Mouse (Mus musculus) stomach, postnatal 0 days (tissue): Measurements from ENCODE around the gene Slc10a6. TPM values are rescaled to one million over a fixed set of nuclear protein-coding genes. Genes with fewer than 3 reads are reported as not detected.
A peak's percentile ranks its signal among the peaks of the same experiment; 100 is the strongest.

ENCODE experiments used
- ATAC-seq: fragments of 200-750 bp; cut with Nextera tagmentation; 2 replicates; pipeline ENCODE4 v1.8.0; 2017; ENCODE audit not compliant: low FRiP score, low TSS enrichment
- DNase-seq: peaks from one replicate; pipeline ENCODE4 v3.0.0-alpha.2; 2016; ENCODE audit warnings: low spot score
- H3K27ac ChIP-seq: fragments of 300-500 bp; sonication (generic); replicated peaks from 2 replicates; pipeline ENCODE4 v1.5.1; 2014; ENCODE audit warnings: mild to moderate bottlenecking, control low read depth
- H3K27me3 ChIP-seq: fragments of 300-500 bp; sonication (generic); 2 replicates; pipeline ENCODE4 v1.6.1; 2014; ENCODE audit warnings: low read length; ENCODE audit not compliant: control insufficient read depth, insufficient read depth
- H3K36me3 ChIP-seq: fragments of 300-500 bp; sonication (generic); 2 replicates; pipeline ENCODE4 v1.6.1; 2014; ENCODE audit warnings: low read length, mixed read lengths; ENCODE audit not compliant: control insufficient read depth, insufficient read depth
- H3K4me1 ChIP-seq: fragments of 300-500 bp; sonication (generic); replicated peaks from 2 replicates; pipeline ENCODE4 v1.6.1; 2014; ENCODE audit warnings: antibody characterized with exemption; ENCODE audit not compliant: control insufficient read depth, insufficient read depth
- H3K4me2 ChIP-seq: fragments of 300-500 bp; sonication (generic); replicated peaks from 2 replicates; pipeline ENCODE4 v1.6.1; 2014; ENCODE audit warnings: low read depth, mild to moderate bottlenecking, control low read depth, moderate library complexity
- H3K4me3 ChIP-seq: fragments of 300-500 bp; sonication (generic); 2 replicates; pipeline ENCODE4 v1.5.1; 2014; ENCODE audit warnings: low read depth, low read length, control low read depth
- H3K9ac ChIP-seq: fragments of 300-500 bp; sonication (generic); 2 replicates; pipeline ENCODE4 v1.6.1; 2014; ENCODE audit warnings: mild to moderate bottlenecking, low read length, control low read depth, mixed read lengths
- H3K9me3 ChIP-seq: fragments of 300-500 bp; sonication (generic); 2 replicates; pipeline ENCODE4 v1.6.1; 2016; ENCODE audit warnings: low read length; ENCODE audit not compliant: control insufficient read depth
- CTCF ChIP-seq: IDR thresholded peaks from 2 replicates; pipeline ENCODE4 v1.5.1; 2016; ENCODE audit warnings: antibody characterized with exemption, low read depth, mild to moderate bottlenecking, moderate library complexity
- EP300 ChIP-seq: optimal IDR thresholded peaks from 2 replicates; pipeline ENCODE3; 2016; ENCODE audit warnings: antibody characterized with exemption
- WGBS: fragments of 180-500 bp; shearing (Covaris S2); extraction: QIAGEN DNeasy Blood & Tissue Kit; methylation state at CpG from one replicate; pipeline ENCODE4 v1.1.7; 2014; 5-methylcytosine and 5-hydroxymethylcytosine counted together
- polyA plus RNA-seq: library from polyadenylated mRNA; unstranded; fragments of >200 nt; fragmentation: Nextera tagmentation; extraction: Ambion mirVana; gene quantifications from 2 replicates; pipeline ENCODE4 v1.2.1, GENCODE M21; 2015

The Slc10a6 gene
- polyA plus RNA-seq, 1 experiment from 2014 or later = 31.8 TPM

GRCm38 (mm10) chr5:103654780-103655179 lies 25.6 kb upstream of the Slc10a6 start:
- no peak overlapping the region for H3K9ac ChIP-seq
- peak overlapping the region; percentile 92 for H3K4me2 ChIP-seq
- peak overlapping the region; percentile 41 for H3K27ac ChIP-seq
- no peak for DNase-seq
- peak overlapping the region; percentile 45; the same call in 1 of the 2 replicates for H3K4me3 ChIP-seq
- TF ChIP-seq CTCF = no peak
- TF ChIP-seq EP300 = no peak
- no peaks in the 10 kb centered on the region for H3K27me3 ChIP-seq
- H3K9me3 ChIP-seq = no peaks in the 10 kb centered on the region
- H3K4me1 ChIP-seq = no peaks in the 10 kb centered on the region
- ATAC-seq = no peak
- H3K36me3 ChIP-seq = no peaks in the 10 kb centered on the region
- 58% methylated on average over 4 of the region's 4 CpGs for WGBS

- Histone ChIP-seq H3K27me3 (no peaks in the 10 kb centered on the region), H3K9ac (no peak overlapping the region), H3K9me3 (no peaks in the 10 kb centered on the region), H3K4me1 (no peaks in the 10 kb centered on the region), H3K36me3 (no peaks in the 10 kb centered on the region), H3K4me3 (no peak overlapping the region), H3K27ac (no peak overlapping the region; the same call in 1 of the 2 replicates), H3K4me2 (no peak overlapping the region)
- ATAC-seq (no peak), DNase-seq (peak; percentile 71)
- WGBS = 37% methylated on average over 6 of the region's 6 CpGs
- peak; percentile 84 for TF ChIP-seq CTCF
- TF ChIP-seq EP300 = no peak
These were observed 25.0 kb upstream of the Slc10a6 start for GRCm38 (mm10) chr5:103654225-103654624.

GRCm38 (mm10) chr5:103647320-103647719 lies 18.1 kb upstream of the Slc10a6 start:
- no peak for TF ChIP-seq CTCF
- TF ChIP-seq EP300 = no peak
- no peaks in the 10 kb centered on the region for H3K27me3 ChIP-seq
- H3K9me3 ChIP-seq = no peaks in the 10 kb centered on the region
- no peak for DNase-seq
- no peaks in the 10 kb centered on the region for H3K36me3 ChIP-seq
- H3K27ac ChIP-seq = no peak overlapping the region
- H3K9ac ChIP-seq = no peak overlapping the region
- ATAC-seq = no peak
- H3K4me1 ChIP-seq = no peaks in the 10 kb centered on the region
- no peak overlapping the region for H3K4me2 ChIP-seq
- no peak overlapping the region for H3K4me3 ChIP-seq
- WGBS = 81% methylated on average over 3 of the region's 3 CpGs

GRCm38 (mm10) chr5:103644167-103644566 lies 15.0 kb upstream of the Slc10a6 start:
- DNase-seq = no peak

GRCm38 (mm10) chr5:103637162-103637561 lies 8.0 kb upstream of the Slc10a6 start:
- H3K27ac ChIP-seq = no peak overlapping the region
- ATAC-seq (no peak), DNase-seq (no peak)
- WGBS = 88% methylated on average over 2 of the region's 2 CpGs
- no peak for TF ChIP-seq EP300
- no peak for TF ChIP-seq CTCF
- H3K9me3 ChIP-seq = no peaks in the 10 kb centered on the region
- H3K4me2 ChIP-seq = no peak overlapping the region
- H3K9ac ChIP-seq = no peak overlapping the region
- no peaks in the 10 kb centered on the region for H3K36me3 ChIP-seq
- no peaks in the 10 kb centered on the region for H3K4me1 ChIP-seq
- H3K4me3 ChIP-seq = no peak overlapping the region
- no peaks in the 10 kb centered on the region for H3K27me3 ChIP-seq

More at GRCm38 (mm10) chr5:103644167-103644566, 15.0 kb upstream of the Slc10a6 start:
- Histone ChIP-seq H3K4me3 (no peak overlapping the region), H3K4me2 (no peak overlapping the region), H3K27ac (peak overlapping the region; percentile 13; the same call in 1 of the 2 replicates), H3K9me3 (no peaks in the 10 kb centered on the region), H3K27me3 (no peaks in the 10 kb centered on the region), H3K36me3 (no peaks in the 10 kb centered on the region), H3K4me1 (no peaks in the 10 kb centered on the region), H3K9ac (no peak overlapping the region)
- no peak for TF ChIP-seq CTCF
- TF ChIP-seq EP300 = no peak
- WGBS = 82% methylated on average over 1 of the region's 1 CpGs
- ATAC-seq = no peak

- ATAC-seq = no peak; the same call in 1 of the 2 replicates
These were observed 814 bp upstream of the Slc10a6 start for GRCm38 (mm10) chr5:103629854-103630580.

More at GRCm38 (mm10) chr5:103629854-103630580, 814 bp upstream of the Slc10a6 start:
- Histone ChIP-seq H3K4me1 (peaks cover 4% of the 10 kb centered on the region; the same call in 1 of the 2 replicates), H3K36me3 (no peaks in the 10 kb centered on the region), H3K9ac (no peak overlapping the region), H3K9me3 (no peaks in the 10 kb centered on the region), H3K27ac (peak overlapping the region; percentile 81), H3K27me3 (no peaks in the 10 kb centered on the region), H3K4me3 (no peak overlapping the region), H3K4me2 (no peak overlapping the region)
- WGBS = 55% methylated on average over 9 of the region's 9 CpGs
- no peak for TF ChIP-seq EP300
- no peak for TF ChIP-seq CTCF
- no peak for DNase-seq
